20 mouse cellular contexts compared by ENCODE assay signal in the genomic region with DNA sequence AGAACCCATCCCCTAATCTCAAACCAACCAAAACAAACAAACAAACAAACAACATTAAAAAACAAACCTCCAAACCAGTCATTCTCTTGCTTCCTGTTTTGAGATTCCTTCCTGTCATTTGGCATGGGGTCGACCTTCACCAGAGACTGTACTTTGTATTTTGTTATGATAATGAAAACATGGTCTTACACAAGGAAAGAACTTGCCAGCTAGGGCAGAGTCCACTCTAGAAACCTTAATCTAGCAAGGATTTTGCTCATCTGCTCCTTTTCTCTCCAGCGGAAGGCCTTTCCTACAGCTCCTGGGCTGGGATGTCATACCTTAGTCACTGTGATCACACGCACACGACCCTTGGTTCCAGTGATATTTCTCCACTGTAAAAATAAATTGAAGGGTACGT.
DNase-seq lines count a peak whose midpoint lies in the region; ATAC-seq and TF ChIP-seq lines count a peak whose summit lies in the region.
"Had no signal": no experiment of that assay in that cellular context is flagged by ENCODE, and none has a peak within 500 bp of the region (broad histone marks: within the 10 kb centered on the region; RNA-seq: fewer than 3 reads in every experiment).

No protein-coding gene starts in this region.

- TF ChIP-seq CTCF in kidney, adult 2 months (conservative IDR thresholded peaks at IDR 0.05; ENCODE audit: insufficient read depth, insufficient read length, low read depth, low read length), result no peak

- no peaks in the 10 kb centered on the region for H3K36me3 ChIP-seq in kidney, adult 2 months (ENCODE audit: control insufficient read depth, insufficient read depth, low read length)
- H3K36me3 ChIP-seq in kidney, embryonic 14.5 days (ENCODE audit: control insufficient read depth, insufficient read depth, low read length), result no peaks in the 10 kb centered on the region
- H3K36me3 ChIP-seq: G1E had no signal

- peak; percentile 53 for DNase-seq in kidney, adult 2 months
- no peak for DNase-seq in kidney, adult 18-20 months
- peak; percentile 12 to 14 for DNase-seq in kidney, adult 8-10 months
- DNase-seq in kidney, postnatal 4 days, result no peak
- DNase-seq in kidney, adult 9 months, result peak; percentile 59
- DNase-seq: adrenal gland, adult 2 months; adrenal gland, adult 8-10 months; adrenal gland, postnatal 10 days; adrenal gland, postnatal 14 days; adrenal gland, postnatal 25 days; adrenal gland, postnatal 36 days; B cell, adult 2 months; cerebellum, adult 11 months; cerebellum, adult 11-12 months; cerebellum, adult 18-20 months had no signal

- no peak overlapping the region for H3K4me2 ChIP-seq in kidney, embryonic 14.5 days (replicated peaks; ENCODE audit: low read depth, low read length)

- no peaks in the 10 kb centered on the region for H3K27me3 ChIP-seq in kidney, adult 2 months (replicated peaks; ENCODE audit: control insufficient read depth, insufficient read depth, low read length)
- H3K27me3 ChIP-seq in kidney, embryonic 14.5 days (ENCODE audit: control insufficient read depth, insufficient read depth, low read length), result no peaks in the 10 kb centered on the region

- H3K9ac ChIP-seq in kidney, embryonic 14.5 days (ENCODE audit: low read depth, low read length), result no peak overlapping the region

- no peak overlapping the region for H3K4me3 ChIP-seq in kidney, adult 2 months (ENCODE audit: insufficient read depth, low read depth, low read length)
- no peak overlapping the region for H3K4me3 ChIP-seq in kidney, embryonic 14.5 days (ENCODE audit: low read length)

- no peak for ATAC-seq in kidney, embryonic 14.5 days (ENCODE audit: low FRiP score, low TSS enrichment)
- ATAC-seq: activated CD4-positive, CD25-positive, alpha-beta regulatory T cell, adult 4 months; CD4-positive, CD25-positive, alpha-beta regulatory T cell, adult 4 months; Patski had no signal

- 69% methylated on average over 5 of the region's 5 CpGs for WGBS in kidney, adult 2 months
- 91% methylated on average over 5 of the region's 5 CpGs for WGBS in kidney, embryonic 14.5 days

- H3K27ac ChIP-seq in kidney, adult 2 months (ENCODE audit: insufficient read depth, low read depth, low read length), result no peak overlapping the region
- H3K27ac ChIP-seq in kidney, embryonic 14.5 days (ENCODE audit: low read depth, low read length), result no peak overlapping the region

- no peak for TF ChIP-seq POLR2A in kidney, adult 2 months (IDR thresholded peaks at IDR 0.05; ENCODE audit: low read depth, low read length)

- no peaks in the 10 kb centered on the region for H3K4me1 ChIP-seq in kidney, adult 2 months (ENCODE audit: control insufficient read depth, insufficient read depth, low read length)
- no peaks in the 10 kb centered on the region for H3K4me1 ChIP-seq in kidney, embryonic 14.5 days (ENCODE audit: control insufficient read depth, insufficient read depth, low read length)

- H3K9me3 ChIP-seq in kidney, embryonic 14.5 days (ENCODE audit: control insufficient read depth, low read length), result no peaks in the 10 kb centered on the region
- H3K9me3 ChIP-seq: G1E had no signal

Comparison
In these comparisons a context has a peak if more than half of its experiments do, and no peak if none do; other contexts are left out.
1. DNase-seq: peak in kidney, adult 2 months (single experiment), kidney, adult 8-10 months (2 of 2) and kidney, adult 9 months (single experiment); none in kidney, adult 18-20 months (single experiment) and kidney, postnatal 4 days (0 of 2).